Mouse (Mus musculus) cortical plate, adult 2 months (tissue): ENCODE data around the gene Arhgap22. TPM values are rescaled to one million over a fixed set of nuclear protein-coding genes. Genes with fewer than 3 reads are reported as not detected.
A peak's percentile ranks its signal among the peaks of the same experiment; 100 is the strongest.

Source experiments
- H3K27ac ChIP-seq: fragments of 200-500 bp; 2 replicates; pipeline ENCODE4 v1.5.1; 2012; ENCODE audit warnings: low read length, control low read depth, inconsistent platforms; ENCODE audit not compliant: insufficient read depth
- H3K4me1 ChIP-seq: fragments of 200-500 bp; 2 replicates; pipeline ENCODE4 v1.6.1; 2011; ENCODE audit warnings: low read length; ENCODE audit not compliant: control insufficient read depth, insufficient read depth
- H3K4me3 ChIP-seq: fragments of 200-500 bp; 2 replicates; pipeline ENCODE4 v1.5.1; 2011; ENCODE audit warnings: mild to moderate bottlenecking, low read length, control low read depth; ENCODE audit not compliant: insufficient read depth
- CTCF ChIP-seq: fragments of 200-500 bp; IDR thresholded peaks from 2 replicates; pipeline ENCODE4 v1.5.1; 2011; ENCODE audit warnings: mild to moderate bottlenecking, control low read depth, low read length; ENCODE audit not compliant: insufficient read depth; ENCODE audit errors: extremely low read depth
- POLR2A ChIP-seq: fragments of 200-500 bp; IDR thresholded peaks from 2 replicates; pipeline ENCODE4 v1.6.1; 2011; ENCODE audit warnings: mild to moderate bottlenecking, low read length, control low read depth; ENCODE audit not compliant: insufficient read depth; ENCODE audit errors: extremely low read depth
- polyA plus RNA-seq: library from polyadenylated mRNA; depleted of rRNA; stranded (reverse); fragments of >200 nt; gene quantifications from 2 replicates; pipeline ENCODE4 v1.2.3, GENCODE M21; 2012

The Arhgap22 gene
- polyA plus RNA-seq, 1 experiment = 9.1 TPM

DNA sequence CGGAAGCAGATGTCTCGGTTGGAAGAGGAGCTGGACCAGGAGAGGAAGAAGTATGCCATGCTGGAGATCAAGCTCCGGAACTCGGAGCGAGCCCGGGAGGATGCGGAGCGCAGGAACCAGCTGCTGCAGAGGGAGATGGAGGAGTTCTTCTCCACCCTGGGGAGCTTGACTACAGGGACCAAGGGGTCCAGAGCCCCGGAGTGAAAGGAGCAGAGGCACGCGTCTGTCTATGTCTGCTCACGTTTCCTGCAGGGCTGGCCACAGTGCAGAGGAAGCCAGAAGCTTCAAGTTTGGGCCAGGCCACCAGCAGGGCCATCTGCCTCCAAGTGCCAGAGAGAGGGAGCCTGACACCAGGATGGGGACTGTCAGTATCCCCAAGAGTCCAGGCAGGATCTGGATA lies 155.5 kb downstream of the Arhgap22 start:
- Histone ChIP-seq H3K27ac (no peak overlapping the region), H3K4me3 (no peak overlapping the region), H3K4me1 (no peaks in the 10 kb centered on the region)
- TF ChIP-seq CTCF (no peak), POLR2A (no peak)

DNA sequence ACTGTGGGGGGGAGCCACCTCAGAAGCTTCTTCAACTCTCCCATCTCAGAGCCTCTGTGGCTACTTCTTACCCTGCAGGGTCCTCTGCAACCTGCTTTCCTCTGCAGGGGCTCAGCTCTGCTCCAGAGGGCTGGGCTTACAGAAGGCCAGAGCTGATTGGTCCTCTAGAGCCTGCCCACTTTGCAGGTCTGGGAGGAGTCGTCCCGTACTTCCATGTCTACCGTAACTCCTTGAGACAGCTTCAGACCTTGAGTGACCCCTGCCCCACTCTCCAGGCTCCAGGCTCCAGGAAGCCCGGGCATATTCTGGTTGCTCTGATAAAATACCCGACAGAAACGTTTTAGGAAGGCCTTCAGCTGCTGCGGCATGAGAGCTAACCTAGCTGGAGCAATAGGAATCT lies 156.2 kb downstream of the Arhgap22 start:
- Histone ChIP-seq H3K27ac (no peak overlapping the region), H3K4me1 (no peaks in the 10 kb centered on the region), H3K4me3 (no peak overlapping the region)
- TF ChIP-seq CTCF = no peak

DNA sequence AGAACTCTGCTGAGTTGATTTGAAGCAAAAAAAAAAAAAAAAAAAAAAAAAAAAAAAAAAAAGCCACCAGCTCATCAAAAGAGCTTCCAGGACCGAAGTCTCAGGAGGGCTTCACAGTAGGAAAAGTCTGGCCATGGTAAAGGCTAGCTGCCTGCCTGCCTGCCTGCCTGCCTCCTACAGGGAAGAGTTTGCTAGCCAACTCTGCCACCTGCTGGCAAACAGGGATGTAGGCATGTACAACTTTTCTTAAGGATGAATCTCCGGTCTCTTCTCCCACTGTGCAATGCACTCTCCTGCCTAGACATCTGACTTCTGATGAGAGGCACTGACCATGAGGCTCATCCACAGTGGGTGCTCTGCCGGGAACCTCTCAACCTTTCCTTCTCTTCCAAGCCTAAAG lies 157.4 kb downstream of the Arhgap22 start:
- peak; percentile 95 for TF ChIP-seq CTCF
- no peak for TF ChIP-seq POLR2A
- no peak overlapping the region for H3K27ac ChIP-seq
- H3K4me3 ChIP-seq = no peak overlapping the region
- no peaks in the 10 kb centered on the region for H3K4me1 ChIP-seq

DNA sequence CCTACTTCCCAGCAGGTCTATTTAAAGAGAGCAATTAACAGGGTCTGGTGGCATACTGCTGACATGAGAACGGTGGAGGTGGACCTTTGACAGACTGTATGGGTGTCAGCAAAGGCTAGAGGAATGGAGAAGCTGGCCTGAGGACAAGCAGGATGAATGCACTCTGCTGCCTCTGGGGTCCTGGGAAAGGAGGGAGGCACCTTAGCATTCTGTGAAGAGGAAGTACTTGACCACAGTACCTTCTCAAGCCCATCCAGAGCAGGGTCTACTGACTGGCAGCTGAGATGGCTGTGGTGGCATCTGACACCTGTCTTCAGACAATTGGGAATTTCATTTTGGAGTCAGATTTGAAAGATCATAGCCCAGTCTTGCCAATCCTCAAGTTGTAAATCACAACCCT lies 159.4 kb downstream of the Arhgap22 start:
- TF ChIP-seq POLR2A (no peak), CTCF (no peak)
- Histone ChIP-seq H3K4me1 (no peaks in the 10 kb centered on the region), H3K4me3 (no peak overlapping the region), H3K27ac (no peak overlapping the region)

DNA sequence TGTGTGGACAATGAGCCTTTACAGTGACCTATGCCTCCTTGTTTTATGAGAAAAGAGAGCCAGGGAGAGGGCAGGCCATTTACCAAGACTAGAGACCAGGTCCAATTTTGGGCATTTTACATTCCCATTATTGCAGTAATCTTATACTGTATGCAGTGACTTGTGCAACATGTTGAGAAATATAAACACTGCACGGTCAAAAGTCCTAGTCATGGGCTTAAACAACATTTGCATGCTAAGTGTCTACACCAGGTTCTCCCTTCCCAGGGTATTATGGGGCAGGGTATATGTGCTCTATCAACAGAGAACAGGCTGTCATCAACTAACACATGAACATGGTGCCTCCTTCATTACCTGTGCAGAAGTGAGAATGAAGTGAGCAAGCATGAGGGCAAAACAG lies 160.3 kb downstream of the Arhgap22 start:
- TF ChIP-seq POLR2A = no peak
- TF ChIP-seq CTCF = no peak
- Histone ChIP-seq H3K27ac (no peak overlapping the region), H3K4me3 (no peak overlapping the region), H3K4me1 (no peaks in the 10 kb centered on the region)

DNA sequence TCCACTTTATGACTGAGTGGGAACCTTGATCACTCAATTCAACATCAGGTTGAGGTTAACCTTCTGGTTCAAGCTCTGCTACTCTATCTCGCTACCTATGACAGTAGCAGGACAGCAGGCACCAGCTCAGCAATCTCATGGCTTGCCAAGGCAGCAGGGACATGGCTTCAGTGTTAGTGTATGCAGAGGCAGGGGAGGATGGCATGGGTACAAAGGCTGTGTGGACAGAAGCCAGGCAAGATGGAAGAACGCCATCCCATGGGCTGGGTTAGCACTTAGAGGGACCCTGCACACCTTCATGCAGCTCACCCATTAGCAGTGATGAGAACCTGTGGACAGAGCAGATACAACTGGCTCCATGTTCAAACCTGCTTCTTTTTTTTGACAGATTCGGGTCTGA lies 163.4 kb downstream of the Arhgap22 start:
- Histone ChIP-seq H3K4me3 (no peak overlapping the region), H3K4me1 (peaks cover 2% of the 10 kb centered on the region; the same call in 1 of the 2 replicates), H3K27ac (no peak overlapping the region)
- no peak for TF ChIP-seq CTCF
- no peak for TF ChIP-seq POLR2A

DNA sequence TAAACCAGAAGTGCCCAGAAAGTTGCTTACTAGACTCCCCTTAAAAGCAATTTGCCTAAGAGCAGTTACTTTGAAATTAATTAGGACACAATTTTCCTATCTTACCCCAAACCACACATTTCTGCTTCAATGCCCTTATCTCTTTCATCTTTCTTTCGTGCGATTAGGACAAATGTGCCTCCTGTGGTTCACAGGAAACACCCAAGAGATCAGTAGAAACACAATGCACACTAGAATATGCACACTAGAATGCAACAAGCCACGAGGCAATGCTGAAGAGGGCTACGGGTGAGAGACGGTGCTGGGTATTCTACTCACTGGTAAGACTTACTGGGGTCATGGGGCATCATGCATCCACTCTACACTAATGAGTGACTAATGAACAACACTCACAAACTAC lies 164.9 kb downstream of the Arhgap22 start:
- TF ChIP-seq POLR2A = no peak
- no peak for TF ChIP-seq CTCF
- H3K27ac ChIP-seq = no peak overlapping the region
- no peak overlapping the region for H3K4me3 ChIP-seq
- peaks cover 2% of the 10 kb centered on the region; the same call in 1 of the 2 replicates for H3K4me1 ChIP-seq

DNA sequence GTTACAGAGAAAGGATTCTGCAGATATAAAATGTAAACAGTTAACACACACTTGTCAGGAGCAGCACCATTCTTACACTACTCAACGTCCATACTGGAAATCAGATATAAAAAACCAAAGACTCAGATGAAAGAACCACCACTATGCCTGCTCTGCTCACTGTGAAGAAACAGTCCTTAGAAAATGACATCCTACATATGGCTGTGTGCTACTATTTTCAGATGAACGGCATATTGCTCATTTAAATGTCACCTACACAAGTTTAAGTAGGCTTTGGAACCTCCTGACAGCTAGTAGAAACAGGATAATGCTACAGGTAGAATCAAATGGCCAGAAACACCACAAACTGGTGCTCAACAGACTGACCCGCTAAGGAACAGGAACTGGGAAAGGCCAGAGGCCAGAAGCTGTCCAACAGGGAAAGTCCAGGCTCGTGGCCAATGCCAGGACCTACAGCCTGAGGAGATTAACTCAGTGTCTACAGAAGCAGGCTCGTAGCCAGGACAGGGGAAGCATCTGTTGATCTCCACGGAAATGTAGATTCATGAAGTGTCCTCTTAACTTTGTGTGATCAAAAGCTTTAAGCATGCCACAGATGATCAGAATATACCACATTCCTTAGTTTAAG lies 167.1 kb downstream of the Arhgap22 start:
- H3K4me1 ChIP-seq = peaks cover 2% of the 10 kb centered on the region; the same call in 1 of the 2 replicates
- H3K27ac ChIP-seq = no peak overlapping the region
- TF ChIP-seq CTCF (no peak), POLR2A (no peak)
- no peak overlapping the region for H3K4me3 ChIP-seq

DNA sequence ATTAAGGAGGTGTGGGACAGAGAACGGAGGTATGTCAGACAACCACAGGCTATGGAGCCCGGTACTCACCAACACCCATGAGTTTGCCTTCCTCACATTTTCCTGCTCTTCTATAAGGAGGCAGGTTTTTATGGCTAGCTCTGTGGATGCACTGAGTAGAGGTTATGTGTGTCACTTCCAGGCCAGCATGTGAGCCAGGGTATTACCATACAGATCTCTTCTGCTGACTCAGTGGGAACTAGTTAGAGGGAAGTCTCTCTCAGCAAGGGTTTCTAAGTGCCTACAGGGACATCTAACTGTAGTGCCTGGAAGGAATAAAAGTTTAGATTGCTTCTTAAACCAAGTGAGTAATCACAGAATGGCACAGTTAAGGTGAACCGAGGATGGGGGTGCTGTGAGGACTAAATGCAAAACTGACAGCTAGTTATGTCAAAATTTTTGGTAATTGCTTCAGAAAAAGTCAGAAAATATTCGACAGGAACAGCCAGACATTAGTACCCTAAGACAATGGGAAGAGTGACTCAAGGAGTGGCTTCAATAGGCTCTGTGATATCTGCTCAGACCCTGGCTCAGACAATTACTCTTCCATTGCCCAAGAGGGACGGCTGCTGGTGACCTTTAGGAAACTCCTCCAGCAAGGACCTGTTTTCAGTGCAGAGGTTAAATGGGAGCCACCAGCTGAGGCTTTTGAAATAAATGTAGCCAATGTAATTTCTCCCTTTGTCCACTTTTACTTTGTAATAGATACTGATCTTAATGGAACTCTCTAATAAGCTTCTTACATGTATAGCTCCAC lies 184.4 kb downstream of the Arhgap22 start:
- no peak overlapping the region for H3K4me3 ChIP-seq
- no peaks in the 10 kb centered on the region; the same call in 1 of the 2 replicates for H3K4me1 ChIP-seq
- no peak for TF ChIP-seq CTCF
- TF ChIP-seq POLR2A = no peak
- no peak overlapping the region for H3K27ac ChIP-seq

DNA sequence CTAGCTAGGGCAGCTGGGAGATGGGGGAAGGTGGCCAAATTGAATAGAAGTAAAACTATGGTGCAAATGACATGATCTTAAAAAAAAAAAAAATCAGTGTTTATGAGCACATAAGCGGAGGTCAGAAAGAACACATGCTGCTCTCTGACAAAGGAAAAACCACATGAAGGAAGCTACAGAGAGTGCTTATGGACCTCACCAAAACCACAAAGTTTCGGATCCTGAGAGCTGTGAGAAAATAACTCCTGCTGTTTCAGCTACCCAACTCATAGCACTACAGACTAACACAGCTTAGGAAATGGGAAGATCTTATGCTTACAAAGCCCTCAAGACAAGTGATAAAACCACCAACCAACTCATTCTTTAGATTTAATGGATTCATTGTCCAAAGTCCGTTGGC lies 186.2 kb downstream of the Arhgap22 start:
- Histone ChIP-seq H3K27ac (no peak overlapping the region), H3K4me1 (no peaks in the 10 kb centered on the region; the same call in 1 of the 2 replicates), H3K4me3 (no peak overlapping the region)
- TF ChIP-seq CTCF (no peak), POLR2A (no peak)

DNA sequence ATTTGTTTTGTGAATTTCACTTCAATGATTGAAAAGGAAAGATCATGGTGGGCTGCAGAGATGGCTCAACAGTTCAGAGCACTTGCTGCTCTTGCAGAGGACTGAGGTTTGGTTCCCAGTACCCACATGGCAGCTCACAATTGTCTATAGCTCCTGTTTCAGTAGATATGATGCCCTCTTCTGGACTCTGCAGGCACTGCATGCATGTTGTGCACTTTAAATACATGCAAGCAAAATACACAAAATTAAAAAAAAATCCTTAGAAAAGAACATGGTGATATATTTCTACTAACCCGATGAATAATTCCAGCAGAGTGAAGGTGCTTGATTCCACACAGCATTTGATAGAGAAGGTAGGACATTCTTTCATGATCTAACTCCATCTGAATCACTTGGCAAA lies 188.5 kb downstream of the Arhgap22 start:
- Histone ChIP-seq H3K4me3 (no peak overlapping the region), H3K27ac (no peak overlapping the region), H3K4me1 (no peaks in the 10 kb centered on the region)
- TF ChIP-seq CTCF (no peak), POLR2A (no peak)
